Mouse (Mus musculus) cerebellum, adult 11-12 months (tissue): ENCODE measurements around the gene Ptpre.

ENCODE experiments used
- DNase-seq: peaks from one replicate; pipeline ENCODE4 v3.0.0; 2022

Ptpre gene

GRCm38 (mm10) chr7:135580306-135581091, 43.2 kb downstream of the Ptpre start:
- DNase-seq, result no peak

DNA sequence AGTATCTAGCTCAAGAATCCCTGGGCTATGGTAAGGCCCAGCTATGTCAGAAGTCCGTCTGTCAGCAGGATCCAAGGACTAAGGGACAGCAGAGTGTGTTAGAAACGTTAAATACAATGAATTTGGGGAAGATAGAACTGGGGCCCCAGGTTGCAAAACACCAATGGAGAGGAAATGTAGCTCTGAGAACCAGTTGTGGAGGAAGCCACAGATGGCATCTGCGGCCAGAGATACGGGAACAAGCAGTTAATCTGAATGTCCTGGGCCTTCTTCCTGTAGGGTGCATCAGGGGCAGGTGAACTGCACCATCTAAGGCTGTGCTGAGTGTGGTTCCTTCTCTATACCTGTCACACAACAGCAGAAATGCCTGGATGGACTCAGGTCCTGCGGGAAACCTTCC, 43.8 kb downstream of the Ptpre start:
- DNase-seq, result no peak

GRCm38 (mm10) chr7:135585125-135585687, 47.9 kb downstream of the Ptpre start:
- DNase-seq, result no peak

GRCm38 (mm10) chr7:135586402-135586801, 49.1 kb downstream of the Ptpre start:
- no peak for DNase-seq

GRCm38 (mm10) chr7:135587821-135588575, 50.7 kb downstream of the Ptpre start:
- peak; percentile 44 for DNase-seq

GRCm38 (mm10) chr7:135588620-135589309, 51.5 kb downstream of the Ptpre start:
- DNase-seq, result no peak

DNA sequence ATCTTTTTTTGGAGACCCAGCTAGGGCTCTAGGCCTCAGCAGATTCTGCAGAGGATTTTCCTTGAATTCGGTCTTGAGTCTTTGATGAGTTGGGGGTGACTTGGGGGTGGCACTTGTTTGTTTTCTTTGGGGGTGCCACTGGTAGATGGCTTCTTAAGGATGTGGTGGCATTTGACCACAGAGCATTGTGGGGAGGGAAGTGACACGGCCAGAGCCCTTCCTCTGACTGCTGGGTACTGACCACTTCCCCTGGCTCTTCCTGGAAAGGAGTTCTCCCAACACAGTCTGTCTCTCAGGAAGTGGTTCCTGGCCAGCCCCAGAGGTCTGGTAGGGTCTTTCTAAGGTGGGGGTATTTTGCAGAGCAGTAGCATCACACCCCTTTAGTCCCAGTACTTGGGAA, 54.2 kb downstream of the Ptpre start:
- no peak for DNase-seq

DNA sequence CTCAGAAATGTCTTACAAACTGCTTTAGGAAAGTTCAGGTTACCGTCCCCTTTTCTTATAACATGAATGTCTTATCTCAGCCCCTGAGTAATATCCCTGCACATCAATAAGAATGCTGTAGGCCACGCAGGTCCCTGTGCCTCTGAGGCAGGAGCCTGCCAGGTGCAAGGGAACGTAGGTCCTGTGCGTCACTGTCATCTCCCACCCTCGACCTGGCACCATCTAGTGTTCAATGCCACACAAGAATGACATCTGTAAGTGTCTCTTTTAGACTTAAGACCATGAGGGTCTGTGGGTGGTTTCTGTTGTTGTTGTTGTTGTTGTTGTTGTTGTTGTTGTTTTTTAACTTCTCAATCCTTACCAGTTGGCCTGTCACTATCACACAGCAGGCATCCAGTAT, 56.0 kb downstream of the Ptpre start:
- no peak for DNase-seq

GRCm38 (mm10) chr7:135593825-135594224, 56.5 kb downstream of the Ptpre start:
- DNase-seq, result no peak

DNA sequence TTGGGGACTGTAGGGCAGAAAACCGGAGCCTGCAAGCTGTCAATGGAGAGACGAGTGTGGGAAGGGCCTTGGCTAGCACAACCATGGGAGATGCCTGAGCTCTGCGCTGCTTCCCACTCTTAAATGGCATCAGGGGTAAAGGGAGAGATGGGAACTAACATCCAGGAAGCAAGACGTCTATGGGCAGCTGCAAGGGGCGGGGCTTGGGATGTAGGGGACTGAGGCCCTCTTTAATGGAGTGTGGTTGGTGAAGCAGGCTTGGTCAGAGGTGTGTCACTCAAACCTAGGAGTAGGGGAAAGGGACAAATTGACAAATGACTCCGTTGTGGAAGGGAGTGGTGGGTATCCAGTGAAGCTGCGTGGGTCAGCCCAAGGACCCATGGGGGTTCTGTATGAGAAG, 57.4 kb downstream of the Ptpre start:
- no peak for DNase-seq

GRCm38 (mm10) chr7:135595640-135596174, 58.4 kb downstream of the Ptpre start:
- DNase-seq, result no peak

GRCm38 (mm10) chr7:135597006-135597405, 59.7 kb downstream of the Ptpre start:
- DNase-seq, result no peak

- DNase-seq, result no peak
These were observed 60.5 kb downstream of the Ptpre start for GRCm38 (mm10) chr7:135597604-135598289.

- no peak for DNase-seq
These were observed 61.1 kb downstream of the Ptpre start for GRCm38 (mm10) chr7:135598303-135598855.

- DNase-seq, result no peak
These were observed 62.8 kb downstream of the Ptpre start for GRCm38 (mm10) chr7:135600076-135600475.

GRCm38 (mm10) chr7:135601607-135602006, 64.3 kb downstream of the Ptpre start:
- DNase-seq, result no peak

DNA sequence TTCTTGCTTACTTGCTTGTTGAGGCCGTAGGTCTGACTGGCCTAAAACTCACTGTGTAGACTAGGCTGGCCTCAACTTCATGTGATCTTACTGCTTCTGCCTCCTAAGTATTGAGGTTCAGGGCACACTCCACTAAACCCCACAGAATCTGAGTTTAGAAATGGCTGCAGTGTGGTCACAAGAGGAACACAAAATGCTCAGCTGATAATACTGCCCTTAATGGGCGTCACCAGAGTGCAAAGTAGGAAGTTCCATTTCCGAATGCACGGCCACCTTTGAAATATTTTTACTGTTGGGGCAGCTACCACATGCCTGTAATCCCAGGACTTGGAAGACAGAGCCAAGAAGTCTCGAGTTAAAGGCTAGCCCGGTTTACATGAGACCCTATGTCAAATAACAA, 65.0 kb downstream of the Ptpre start:
- no peak for DNase-seq

DNA sequence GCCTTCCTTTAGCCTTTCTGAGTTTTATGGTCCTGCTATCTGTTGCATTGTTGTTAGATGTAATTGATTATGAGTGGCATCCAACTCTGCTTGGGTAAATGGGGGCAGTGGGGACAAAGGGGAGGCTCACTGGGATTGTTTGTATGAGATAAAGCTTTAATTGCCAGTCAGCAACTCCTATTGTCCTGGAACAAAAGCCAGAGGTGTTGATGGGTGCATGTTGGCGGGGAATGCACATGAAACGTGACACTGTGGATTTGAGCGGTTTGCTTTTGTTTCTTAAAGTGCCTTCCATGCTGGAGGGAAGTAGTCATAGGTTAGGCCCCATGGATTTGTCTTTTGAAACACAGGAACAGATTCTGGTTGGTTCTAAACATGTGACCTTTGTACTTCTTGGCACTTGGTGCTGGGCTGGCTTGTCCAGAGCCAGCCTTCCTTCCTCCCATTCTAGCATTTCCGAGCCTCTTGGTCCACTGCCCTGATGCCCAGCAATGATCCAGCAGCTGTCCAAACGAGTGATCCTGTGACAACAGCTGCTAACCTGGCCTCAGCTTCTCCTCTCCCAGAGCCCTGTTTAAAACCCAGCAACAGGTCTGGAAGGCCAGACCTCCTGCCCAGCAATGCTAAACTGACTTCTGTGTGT, 65.7 kb downstream of the Ptpre start:
- no peak for DNase-seq

- no peak for DNase-seq
These were observed 67.9 kb downstream of the Ptpre start for GRCm38 (mm10) chr7:135605002-135605803.

DNA sequence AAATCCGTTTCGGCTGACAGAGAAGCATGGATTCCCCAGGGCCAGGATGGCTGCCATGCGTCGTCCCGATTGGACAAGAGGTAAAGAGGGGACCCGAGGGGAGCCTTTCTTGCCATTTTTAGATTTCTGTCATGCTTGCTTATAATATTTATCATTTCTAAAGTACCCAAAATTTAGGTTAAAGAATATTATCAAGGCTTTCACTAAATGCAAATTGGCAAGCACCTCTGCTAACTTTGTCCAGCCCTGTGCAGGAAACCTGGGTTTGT, 68.5 kb downstream of the Ptpre start:
- no peak for DNase-seq

DNA sequence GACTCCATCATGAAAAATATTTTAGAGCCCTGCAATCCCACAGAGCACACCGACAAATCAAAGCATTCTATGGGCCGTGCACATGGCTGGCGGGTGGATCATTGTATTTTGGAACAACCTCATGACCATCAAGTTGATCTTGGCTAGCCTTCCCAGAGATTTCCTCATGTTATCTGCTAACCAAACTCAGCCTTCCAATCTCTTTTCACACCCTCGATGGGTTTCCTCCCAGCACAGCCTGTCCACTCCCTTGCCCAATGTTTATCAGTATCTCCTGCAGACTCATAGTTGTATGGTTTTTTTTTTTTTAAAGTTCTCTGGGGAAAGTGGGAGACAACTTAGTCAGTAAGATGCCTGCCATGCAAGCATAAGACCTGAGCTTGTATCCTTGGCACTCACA, 70.9 kb downstream of the Ptpre start:
- no peak for DNase-seq
